Mouse (Mus musculus): ENCODE results near the gene Ago3. TPM values are rescaled to one million over a fixed set of nuclear protein-coding genes. Genes with fewer than 3 reads are reported as not detected.

Ago3 gene
- polyA plus RNA-seq (2012; rRNA removed; ENCODE audit: low replicate concordance), result 6.7 and 26.2 TPM in 2 replicates

GRCm38 (mm10) chr4:126429347-126430079 lies at the start of gene Ago3:
Ago3 (minus strand) TSS chr4:126429556.

DNA sequence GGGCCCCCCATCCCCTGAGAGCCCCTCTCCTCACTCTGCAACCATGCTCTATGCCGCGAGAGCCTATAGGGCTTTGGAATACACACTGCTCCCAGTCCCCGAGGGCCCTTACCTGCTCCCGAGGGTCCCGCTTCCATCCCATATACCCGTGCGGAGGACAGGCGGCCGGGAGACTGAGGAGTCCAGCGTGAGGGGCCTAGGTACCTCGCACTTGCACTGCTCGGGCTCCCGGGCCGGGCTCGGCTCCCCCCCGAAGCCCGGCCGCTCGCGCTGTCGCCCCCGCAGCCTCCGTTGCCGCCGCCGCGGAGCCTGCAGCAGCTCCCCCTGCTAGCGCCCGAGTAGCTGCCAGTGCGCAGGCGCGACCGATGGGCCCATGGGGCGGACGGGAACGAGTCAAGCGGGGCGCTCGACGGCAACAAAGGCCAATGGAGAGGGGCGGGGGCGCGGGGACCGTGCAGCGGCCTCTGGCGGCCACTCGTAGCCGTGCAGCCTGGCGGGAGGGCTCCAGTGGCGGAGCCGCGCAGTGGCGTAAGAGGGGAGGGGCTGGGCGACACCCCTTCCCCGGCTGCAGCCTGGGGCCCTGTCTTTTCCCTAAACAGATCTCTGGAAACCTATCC lies 39.0 kb upstream of the Ago3 start, which contains the start of gene Ago1:
TSS of gene Ago1 (minus strand) at position 299 of the 617 bp plus-strand sequence.

GRCm38 (mm10) chr4:126325281-126325861 lies 104.0 kb downstream of the Ago3 start, which contains the start of gene Tekt2:
Tekt2 (minus strand) TSS chr4:126325688.

DNA sequence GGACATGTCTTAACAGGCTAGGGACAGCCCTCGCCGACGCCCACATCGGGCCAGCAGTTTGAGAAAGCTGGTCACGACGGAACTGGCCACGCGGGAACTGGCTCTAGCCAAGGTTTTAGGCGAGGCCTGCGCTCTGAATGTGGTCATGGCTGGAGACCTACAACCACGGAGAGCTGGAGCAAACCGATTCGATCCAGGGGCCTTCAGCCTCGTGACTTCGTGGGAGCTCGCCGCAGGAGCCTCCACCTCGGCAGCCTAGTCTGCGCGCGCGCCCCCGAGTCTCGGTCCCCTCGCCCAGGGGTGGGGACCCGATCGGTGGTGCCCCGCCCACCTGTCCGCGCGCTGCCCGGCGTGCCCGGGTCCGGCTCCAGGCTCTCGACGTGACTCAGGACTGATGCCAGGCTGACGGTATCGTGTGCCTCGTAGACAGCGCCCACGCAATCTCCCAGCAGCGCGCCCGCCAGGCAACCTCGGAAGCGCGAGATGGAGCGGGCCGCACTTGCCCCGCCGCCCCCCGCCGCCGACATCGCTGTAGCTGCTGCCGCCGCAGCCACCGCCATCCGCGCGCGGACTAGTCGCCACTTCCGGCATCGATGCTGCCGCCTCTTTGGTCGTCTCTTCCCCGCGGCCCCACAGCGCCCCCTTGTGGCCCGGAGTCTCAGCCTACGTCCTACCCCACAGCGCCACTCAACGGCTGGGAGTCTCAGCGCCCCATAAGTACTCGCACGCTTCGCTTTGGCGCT lies 108.1 kb downstream of the Ago3 start, which contains the start of gene Adprhl2:
TSS of gene Adprhl2 (minus strand) at position 593 of the 743 bp plus-strand sequence.

GRCm38 (mm10) chr4:126286492-126286891 lies 142.9 kb downstream of the Ago3 start, which contains the start of gene Col8a2:
Col8a2 (plus strand) TSS chr4:126286793.

Other genes with a start within 250 kb of the Ago3 start
- 53.3 and 84.9 TPM in 2 replicates for gene Thrap3, start 226.8 kb downstream of the Ago3 start, polyA plus RNA-seq (2012; rRNA removed; ENCODE audit: low replicate concordance)
- gene Map7d1, start 173.2 kb downstream of the Ago3 start, polyA plus RNA-seq (2012; rRNA removed; ENCODE audit: low replicate concordance), result 88.8 and 106 TPM in 2 replicates
- 68.1 and 71.5 TPM in 2 replicates for gene Trappc3, start 167.2 kb downstream of the Ago3 start, polyA plus RNA-seq (2012; rRNA removed; ENCODE audit: low replicate concordance)
- 0.82 and 5.8 TPM in 2 replicates for gene Col8a2, start 142.8 kb downstream of the Ago3 start, polyA plus RNA-seq (2012; rRNA removed; ENCODE audit: low replicate concordance)
- gene Adprhl2, start 107.9 kb downstream of the Ago3 start, polyA plus RNA-seq (2012; rRNA removed; ENCODE audit: low replicate concordance), result 38.9 and 56.9 TPM in 2 replicates
- gene Tekt2, start 103.9 kb downstream of the Ago3 start, polyA plus RNA-seq (2012; rRNA removed; ENCODE audit: low replicate concordance), result 5.2 and 14.5 TPM in 2 replicates
- gene Ago1, start 39.0 kb upstream of the Ago3 start, polyA plus RNA-seq (2012; rRNA removed; ENCODE audit: low replicate concordance), result 12.5 and 29.0 TPM in 2 replicates
- 1.8 and 2.2 TPM in 2 replicates for gene Ago4, start 103.9 kb upstream of the Ago3 start, polyA plus RNA-seq (2012; rRNA removed; ENCODE audit: low replicate concordance)
- 0.33 and 1.7 TPM in 2 replicates for gene Clspn, start 127.4 kb upstream of the Ago3 start, polyA plus RNA-seq (2012; rRNA removed; ENCODE audit: low replicate concordance)
- 23.8 and 25.6 TPM in 2 replicates for gene 5730409E04Rik, start 180.3 kb upstream of the Ago3 start, polyA plus RNA-seq (2012; rRNA removed; ENCODE audit: low replicate concordance)
- gene Psmb2, start 248.1 kb upstream of the Ago3 start, polyA plus RNA-seq (2012; rRNA removed; ENCODE audit: low replicate concordance), result 233 and 266 TPM in 2 replicates

Data from subcutaneous adipose tissue, adult 2 months (tissue).